Mouse (Mus musculus) erythroblast, embryonic 14.5 days (primary cell): ENCODE results near the gene Zbtb34.

Experiments
- GATA1 ChIP-seq: IDR thresholded peaks from 2 replicates; pipeline ENCODE4 v1.6.1; 2012; ENCODE audit warnings: low read length, inconsistent platforms, mixed read lengths
- TAL1 ChIP-seq: IDR thresholded peaks from 3 replicates; pipeline ENCODE4 v1.6.1; 2012; ENCODE audit warnings: low read length, inconsistent platforms, mixed read lengths

GRCm38 (mm10) chr2:33368486-33368885 lies 62.6 kb downstream of the Zbtb34 start:
- TF ChIP-seq TAL1 (no peak), GATA1 (no peak)
